15 mouse cellular contexts compared by ENCODE assay signal in genomic region chr14:78288903-78289302, GRCm38 (mm10). TPM values are rescaled to one million over a fixed set of nuclear protein-coding genes. Genes with fewer than 3 reads are reported as not detected.
DNase-seq lines count a peak whose midpoint lies in the region; ATAC-seq lines count a peak whose summit lies in the region.
"Had no signal": no experiment of that assay in that cellular context is flagged by ENCODE, and none has a peak within 500 bp of the region (broad histone marks: within the 10 kb centered on the region; RNA-seq: fewer than 3 reads in every experiment).

No protein-coding gene starts in this region.

- no peaks in the 10 kb centered on the region for H3K9me3 ChIP-seq in forebrain, embryonic 14.5 days (replicated peaks; ENCODE audit: control insufficient read depth, low read length)
- H3K9me3 ChIP-seq: embryonic facial prominence, embryonic 15.5 days; liver, embryonic 12.5 days had no signal

- H3K27me3 ChIP-seq in forebrain, embryonic 14.5 days (replicated peaks; ENCODE audit: control insufficient read depth, insufficient read depth, low read length): no peaks in the 10 kb centered on the region
- H3K27me3 ChIP-seq: CH12.LX; liver, embryonic 12.5 days had no signal

- ATAC-seq in forebrain, embryonic 14.5 days: peak; percentile 84
- ATAC-seq: liver, embryonic 12.5 days had no signal

- H3K4me3 ChIP-seq in forebrain, embryonic 14.5 days (ENCODE audit: low read depth, low read length): no peak overlapping the region
- H3K4me3 ChIP-seq: embryonic facial prominence, embryonic 15.5 days; heart, adult 2 months; liver, embryonic 12.5 days; myocyte had no signal

- WGBS in forebrain, embryonic 14.5 days: 4% methylated on average over 5 of the region's 5 CpGs

- no peak overlapping the region; the same call in 1 of the 2 replicates for H3K27ac ChIP-seq in forebrain, embryonic 14.5 days (ENCODE audit: low read depth, low read length)
- H3K27ac ChIP-seq: embryonic facial prominence, embryonic 15.5 days; heart, adult 2 months; kidney, postnatal 0 days; liver, embryonic 12.5 days had no signal

- DNase-seq in ES-CJ7 (ENCODE audit: low read depth, low spot score) (peak; percentile 97), WW6 (ENCODE audit: low read depth, low spot score) (peak; percentile 49)
- DNase-seq in forebrain, embryonic 14.5 days (ENCODE audit: low spot score): peak; percentile 80
- DNase-seq in mesoderm, embryonic 11.5 days (ENCODE audit: low read depth, low spot score): peak; percentile 42
- DNase-seq in ovary, postnatal 36 days (ENCODE audit: low spot score): no peak
- DNase-seq in cerebellum, postnatal 4 days (ENCODE audit: low spot score in 2 of 2): no peak
- DNase-seq in urinary bladder, postnatal 10 days (ENCODE audit: low spot score): no peak
- DNase-seq in right cerebral cortex, postnatal 14 days: no peak
- DNase-seq: cerebellum, adult 2 months had no signal

- H3K4me2 ChIP-seq in forebrain, embryonic 14.5 days (ENCODE audit: low read length): no peak overlapping the region
- H3K4me2 ChIP-seq: embryonic facial prominence, embryonic 15.5 days; liver, embryonic 12.5 days had no signal

- H3K36me3 ChIP-seq in forebrain, embryonic 14.5 days (ENCODE audit: control insufficient read depth, insufficient read depth, low read length): no peaks in the 10 kb centered on the region
- H3K36me3 ChIP-seq: embryonic facial prominence, embryonic 15.5 days; liver, embryonic 12.5 days had no signal

- no peak overlapping the region for H3K9ac ChIP-seq in forebrain, embryonic 14.5 days (ENCODE audit: low read length)
- H3K9ac ChIP-seq: embryonic facial prominence, embryonic 15.5 days; liver, embryonic 12.5 days had no signal

- peaks cover 22% of the 10 kb centered on the region for H3K4me1 ChIP-seq in forebrain, embryonic 14.5 days (ENCODE audit: control insufficient read depth, insufficient read depth, low read length)
- H3K4me1 ChIP-seq: embryonic facial prominence, embryonic 15.5 days; liver, embryonic 12.5 days had no signal

RNA-seq across cellular contexts. Expression of gene Tnfsf11, which starts 18.9 kb away (rescaled TPM):
- polyA plus RNA-seq in forebrain, embryonic 14.5 days (2014; fragmentation: Nextera tagmentation; extraction: Ambion mirVana): not detected in 2 replicates
- polyA plus RNA-seq: cerebellum, adult 2 months; heart, adult 2 months had no signal

Comparison
In these comparisons a context has a peak if more than half of its experiments do, and no peak if none do; other contexts are left out.
1. DNase-seq: peak in ES-CJ7 (single experiment), WW6 (single experiment), forebrain, embryonic 14.5 days (single experiment) and mesoderm, embryonic 11.5 days (single experiment); none in ovary, postnatal 36 days (single experiment), cerebellum, postnatal 4 days (0 of 2), urinary bladder, postnatal 10 days (single experiment) and right cerebral cortex, postnatal 14 days (single experiment).